Mouse (Mus musculus): ENCODE results near the gene Tdp2.

Gene Tdp2

GRCm38 (mm10) chr13:24831353-24832130 is at the start of gene Tdp2, which contains the start of gene Acot13:
Gene Tdp2, plus strand, starts transcription at chr13:24831679.
Gene Acot13, minus strand, starts transcription at chr13:24831540.
- DNase-seq (ENCODE audit: low spot score) = peak; percentile 74

DNA sequence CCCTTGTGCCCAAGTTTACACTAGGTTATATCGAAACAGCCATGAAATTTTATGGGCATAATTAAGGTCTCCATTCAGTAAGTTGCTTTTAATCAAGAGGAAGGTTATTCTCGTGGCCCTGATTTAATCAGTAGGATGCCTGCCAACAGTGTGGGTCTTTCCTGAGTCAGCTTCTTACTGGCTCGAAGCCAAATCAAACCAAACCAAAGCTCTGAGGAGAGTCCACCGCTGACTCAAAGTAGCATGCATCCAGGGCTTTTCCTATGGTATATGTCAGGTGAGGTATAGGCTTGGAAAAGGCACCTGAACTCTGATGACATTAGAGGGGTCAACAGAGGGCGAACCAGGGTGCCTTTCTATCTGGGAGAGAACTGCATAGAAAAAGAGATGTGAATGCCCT is 49.6 kb upstream of the Tdp2 start:
- DNase-seq (ENCODE audit: low spot score) = no peak

DNA sequence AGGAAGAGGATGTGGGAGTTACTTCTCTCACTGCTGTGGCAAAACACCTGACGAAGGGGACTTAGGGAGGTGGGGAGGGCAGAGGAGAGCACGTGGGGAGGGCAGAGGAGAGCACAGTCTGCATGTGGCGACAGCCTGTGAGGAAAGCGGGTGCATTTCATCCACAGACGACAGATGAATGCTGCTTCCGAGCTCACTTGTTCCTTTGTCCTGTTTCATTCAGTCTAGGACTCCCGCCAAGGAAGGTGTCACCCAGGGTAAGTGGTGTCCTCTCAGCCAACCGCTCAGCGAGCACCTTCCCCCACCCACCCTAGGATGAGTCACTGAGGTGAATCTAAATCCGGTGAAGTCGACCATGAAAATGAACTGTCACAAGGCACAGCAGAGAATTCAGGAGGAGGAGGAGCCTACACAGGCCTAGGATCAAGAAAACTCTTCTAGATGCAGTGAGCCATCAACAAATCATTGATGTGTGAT is 45.4 kb upstream of the Tdp2 start:
- no peak for DNase-seq (ENCODE audit: low spot score)

DNA sequence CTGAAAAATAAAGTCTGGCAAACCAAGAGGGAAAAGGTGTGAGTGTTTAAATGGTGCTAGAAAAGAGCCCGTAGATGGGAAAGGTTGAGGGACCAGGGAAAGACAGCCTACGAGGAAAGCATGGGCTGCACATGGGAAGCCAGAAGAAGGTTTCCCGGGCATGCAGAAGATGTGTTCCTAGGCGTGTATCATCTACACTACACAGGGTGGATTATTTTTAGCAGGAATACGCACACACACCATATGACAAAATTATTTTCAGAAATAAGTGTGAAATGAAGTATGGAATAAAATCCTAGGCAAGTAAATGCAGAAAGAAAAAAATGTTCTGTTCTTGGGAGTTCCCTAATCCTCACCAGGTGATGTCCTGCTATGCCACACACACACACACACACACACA is 44.0 kb upstream of the Tdp2 start:
- no peak for DNase-seq (ENCODE audit: low spot score)

GRCm38 (mm10) chr13:24791349-24791748 is 40.1 kb upstream of the Tdp2 start:
- peak; percentile 20 for DNase-seq (ENCODE audit: low spot score)

DNA sequence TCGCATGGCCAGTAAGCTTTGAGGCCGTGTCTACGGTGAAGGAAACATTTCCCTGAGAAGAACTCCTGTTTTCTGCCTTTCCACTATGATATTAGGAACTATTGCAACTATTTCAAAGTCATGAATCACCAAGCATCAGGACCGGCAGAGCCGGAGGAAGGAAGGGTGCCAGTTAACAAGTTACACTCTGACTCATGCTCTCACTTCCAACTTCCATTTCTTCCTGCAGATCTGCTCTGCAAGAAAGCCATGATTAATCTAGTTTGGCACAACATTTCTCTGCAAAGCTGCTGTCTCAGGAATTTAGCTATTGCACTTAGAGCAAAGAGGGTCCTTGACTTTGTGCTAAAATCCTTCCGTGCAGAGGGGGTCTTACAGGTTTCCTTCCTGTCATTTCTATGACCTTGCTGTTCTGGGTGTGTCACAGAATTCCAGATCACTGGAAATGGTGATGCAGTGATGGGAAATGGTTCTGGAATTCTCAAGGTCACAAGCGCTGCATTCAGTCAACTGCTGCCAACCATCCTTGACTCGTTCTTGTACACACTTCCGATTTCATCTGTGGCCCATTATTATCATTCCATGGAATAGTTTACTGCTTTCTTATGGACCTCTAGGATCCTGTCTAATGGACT is 39.0 kb upstream of the Tdp2 start:
- DNase-seq (ENCODE audit: low spot score) = no peak

GRCm38 (mm10) chr13:24798686-24799085 is 32.8 kb upstream of the Tdp2 start:
- DNase-seq (ENCODE audit: low spot score) = no peak

DNA sequence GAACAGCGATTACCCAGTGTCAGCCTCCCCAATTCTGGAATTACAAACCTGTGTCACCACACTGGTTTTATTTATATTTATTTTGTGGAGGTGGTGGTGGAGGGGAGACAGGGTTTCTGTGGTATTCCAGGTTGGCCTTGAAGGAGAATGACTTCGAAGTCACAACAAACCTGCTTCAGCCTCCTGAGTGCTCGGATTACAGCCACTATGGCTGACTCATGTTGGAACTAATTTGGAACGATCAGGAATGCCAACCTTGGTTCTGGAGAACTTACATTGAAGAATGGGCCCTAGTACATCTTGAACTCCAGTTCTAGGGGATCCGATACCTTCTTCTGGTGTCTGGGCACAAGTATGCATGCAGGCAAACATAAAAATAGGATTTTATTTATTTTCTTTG is 32.1 kb upstream of the Tdp2 start:
- DNase-seq (ENCODE audit: low spot score) = no peak

DNA sequence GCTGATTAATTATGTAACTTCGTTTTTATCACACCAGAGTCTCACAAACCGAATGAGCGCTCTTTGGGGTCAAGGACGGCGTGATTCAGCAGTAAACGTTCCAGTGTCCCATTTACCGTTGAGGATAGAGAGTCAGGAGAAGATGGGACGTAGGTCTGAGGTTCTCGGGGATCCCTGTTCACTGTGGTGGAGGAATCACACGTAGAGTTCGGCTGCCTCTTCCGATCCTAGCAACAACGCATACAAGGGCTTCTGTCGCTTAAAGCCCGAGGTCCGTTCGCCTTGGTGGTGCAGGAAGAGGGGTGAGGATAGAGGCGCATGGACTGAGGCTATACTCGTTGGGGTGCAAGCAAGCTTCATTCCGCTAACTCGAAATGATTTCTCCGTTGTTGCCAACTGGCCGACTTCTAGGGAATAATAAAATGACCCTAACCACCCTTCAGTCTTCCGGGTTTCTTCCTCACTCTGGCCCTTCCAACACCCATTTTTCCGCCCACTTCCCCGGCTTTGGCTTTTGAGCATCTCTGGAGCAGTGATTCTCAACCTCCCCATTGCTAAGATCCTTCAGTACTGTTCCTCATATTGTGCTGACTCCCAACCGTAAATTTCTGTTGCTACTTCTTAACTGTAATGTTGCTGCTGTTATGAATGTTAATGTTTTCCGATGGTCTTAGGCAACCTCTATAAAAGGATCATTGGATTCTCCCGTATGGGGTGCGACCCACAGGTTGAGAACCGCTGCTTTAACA is 31.4 kb upstream of the Tdp2 start:
- DNase-seq (ENCODE audit: low spot score) = no peak

- peak; percentile 92 for DNase-seq (ENCODE audit: low spot score)
Measured at GRCm38 (mm10) chr13:24800674-24801307, 30.7 kb upstream of the Tdp2 start.

- DNase-seq (ENCODE audit: low spot score) = no peak
Measured at GRCm38 (mm10) chr13:24801308-24801921, 30.1 kb upstream of the Tdp2 start, which contains the start of gene BC005537. Gene BC005537, plus strand, starts transcription at chr13:24801657.

DNA sequence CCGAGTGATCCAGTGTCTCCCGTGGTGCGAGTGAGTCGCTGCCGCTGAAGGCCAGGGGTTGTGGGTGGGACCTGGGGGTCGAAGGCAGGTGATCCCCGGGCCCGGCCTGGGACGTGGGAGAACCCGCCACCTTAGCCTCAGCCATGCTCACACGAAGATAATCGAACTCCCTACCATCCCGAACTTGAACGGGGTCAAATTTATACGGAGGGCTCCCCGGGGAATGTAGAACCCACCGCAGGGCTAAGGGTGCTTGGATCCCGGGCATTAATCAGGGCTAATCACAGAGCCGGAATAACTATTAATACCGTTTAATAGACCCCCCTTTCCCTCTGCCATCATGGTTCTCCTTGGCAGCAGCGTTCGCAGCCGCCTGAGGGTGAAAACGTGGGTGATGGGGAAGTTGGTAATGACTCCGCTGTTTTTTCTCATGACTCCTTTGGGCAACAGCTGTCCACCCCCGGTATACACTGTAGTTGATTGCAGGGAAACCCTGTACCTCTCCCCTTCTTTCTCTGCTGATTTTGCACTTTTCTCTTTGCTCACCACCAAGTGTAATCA is 29.3 kb upstream of the Tdp2 start:
- no peak for DNase-seq (ENCODE audit: low spot score)

- DNase-seq (ENCODE audit: low spot score) = no peak
Measured at GRCm38 (mm10) chr13:24803196-24803595, 28.3 kb upstream of the Tdp2 start.

DNA sequence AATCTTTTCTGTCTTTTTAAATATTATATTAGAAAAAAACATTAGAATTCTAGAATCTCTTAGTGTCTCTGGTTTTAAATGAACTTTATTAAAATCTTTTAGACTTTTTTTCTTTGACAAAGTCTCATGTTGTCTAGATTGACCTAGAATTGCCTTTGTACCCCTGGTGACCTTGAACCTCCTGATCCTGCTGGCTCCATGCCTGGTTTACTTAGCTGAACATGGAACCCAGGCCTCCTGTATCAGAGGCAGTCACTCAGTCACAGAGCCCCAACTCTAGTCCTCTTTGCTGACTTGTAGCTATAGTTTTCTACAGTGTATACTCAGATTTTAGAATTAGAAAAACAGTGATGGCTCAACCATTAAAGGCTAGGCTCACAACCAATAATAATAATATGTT is 25.4 kb upstream of the Tdp2 start:
- no peak for DNase-seq (ENCODE audit: low spot score)

GRCm38 (mm10) chr13:24812521-24812920 is 19.0 kb upstream of the Tdp2 start:
- no peak for DNase-seq (ENCODE audit: low spot score)

- DNase-seq (ENCODE audit: low spot score) = no peak
Measured at GRCm38 (mm10) chr13:24814616-24815015, 16.9 kb upstream of the Tdp2 start.

DNA sequence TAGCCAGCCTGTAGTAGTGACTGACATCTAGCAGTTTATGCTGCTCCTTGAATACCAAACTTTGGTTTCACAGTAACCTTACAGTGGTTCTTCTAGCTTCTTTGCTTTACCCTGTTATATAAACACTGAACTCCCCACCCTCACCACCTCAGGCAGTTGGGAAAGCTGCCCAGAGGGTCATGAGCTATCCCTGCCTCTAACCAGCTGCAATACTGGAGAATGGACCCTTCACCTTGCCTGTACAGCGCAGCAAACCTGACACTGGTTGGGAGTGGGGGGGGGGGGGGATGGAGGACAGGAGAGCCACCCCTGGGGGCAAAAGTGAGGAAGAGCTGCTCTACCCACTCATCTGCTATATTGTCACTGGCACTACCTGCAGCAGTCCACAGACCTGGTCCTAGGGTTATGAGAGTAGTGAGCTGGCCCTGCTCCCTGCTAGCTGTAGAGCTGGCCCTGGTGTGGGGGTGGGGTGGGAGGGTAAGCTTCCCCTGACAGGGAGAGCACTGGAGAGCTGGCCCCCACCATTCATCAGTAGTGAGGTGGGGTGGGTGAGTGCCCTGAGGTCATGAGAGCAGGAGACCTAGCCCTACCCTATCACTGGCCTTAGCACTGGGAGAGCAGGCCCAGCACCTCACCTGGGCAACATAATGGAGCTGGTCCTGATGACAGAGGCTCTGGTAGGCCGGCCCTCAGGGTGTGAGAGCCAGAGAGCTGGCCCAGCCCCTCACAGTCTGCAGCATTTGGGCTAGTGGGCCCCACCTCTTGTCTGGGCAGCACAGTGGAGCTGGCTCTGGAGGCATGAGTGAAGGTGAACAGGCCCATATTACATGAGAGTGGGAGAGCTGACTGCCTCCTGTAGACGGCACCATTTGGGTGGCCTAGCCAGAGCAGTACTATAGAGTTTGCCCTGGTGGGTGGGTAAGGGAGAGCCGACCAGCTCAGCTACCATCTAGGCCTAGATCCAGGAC is 15.1 kb upstream of the Tdp2 start:
- no peak for DNase-seq (ENCODE audit: low spot score)

- DNase-seq (ENCODE audit: low spot score) = no peak
Measured at GRCm38 (mm10) chr13:24819931-24820330, 11.5 kb upstream of the Tdp2 start.

GRCm38 (mm10) chr13:24822663-24823343 is 8.7 kb upstream of the Tdp2 start:
- no peak for DNase-seq (ENCODE audit: low spot score)

- no peak for DNase-seq (ENCODE audit: low spot score)
Measured at GRCm38 (mm10) chr13:24824647-24825046, 6.8 kb upstream of the Tdp2 start.

All from layer of hippocampus, adult 9-10 months (tissue).